Mouse (Mus musculus) heart, embryonic 10.5 days (tissue): ENCODE results near the gene Gatm. TPM values are rescaled to one million over a fixed set of nuclear protein-coding genes. Genes with fewer than 3 reads are reported as not detected.

Experiments
- DNase-seq: peaks from one replicate; pipeline ENCODE4 v3.0.0-alpha.2; 2017; ENCODE audit warnings: low spot score
- H3K27ac ChIP-seq: fragments of 300-500 bp; sonication (generic); 2 replicates; pipeline ENCODE4 v1.5.1; 2016; ENCODE audit warnings: mild to moderate bottlenecking
- H3K27me3 ChIP-seq: fragments of 300-500 bp; sonication (generic); 2 replicates; pipeline ENCODE4 v1.6.1; 2016; ENCODE audit warnings: mild to moderate bottlenecking; ENCODE audit not compliant: poor library complexity, insufficient read depth, severe bottlenecking
- H3K36me3 ChIP-seq: fragments of 300-500 bp; sonication (generic); 2 replicates; pipeline ENCODE4 v1.6.1; 2016; ENCODE audit warnings: mild to moderate bottlenecking, moderate library complexity
- H3K4me1 ChIP-seq: fragments of 300-500 bp; sonication (generic); 2 replicates; pipeline ENCODE4 v1.6.1; 2016; ENCODE audit warnings: mild to moderate bottlenecking
- H3K4me3 ChIP-seq: fragments of 300-500 bp; sonication (generic); 2 replicates; pipeline ENCODE4 v1.5.1; 2016; ENCODE audit warnings: mild to moderate bottlenecking, moderate library complexity
- H3K9me3 ChIP-seq: fragments of 300-500 bp; sonication (generic); 2 replicates; pipeline ENCODE4 v1.6.1; 2016; ENCODE audit warnings: mild to moderate bottlenecking, moderate library complexity
- WGBS: fragments of 180-500 bp; shearing (Covaris S2); methylation state at CpG from one replicate; pipeline ENCODE4 v1.1.7; 2016; 5-methylcytosine and 5-hydroxymethylcytosine counted together
- microRNA counts: library from miRNA; unstranded; fragments of <30 nt; microRNA quantifications from one replicate; lab custom pipeline; 2017
- microRNA-seq: library from miRNA; unstranded; fragments of <30 nt; microRNA quantifications from one replicate; pipeline ENCODE4, GENCODE M21; 2017
- polyA plus RNA-seq: library from polyadenylated mRNA; unstranded; fragments of >200 nt; fragmentation: Nextera tagmentation; extraction: Ambion mirVana; gene quantifications from 2 replicates; pipeline ENCODE4 v1.2.1, GENCODE M21; 2016

Gatm gene
- polyA plus RNA-seq, 1 experiment from 2014 or later, result 19.3 TPM

DNA sequence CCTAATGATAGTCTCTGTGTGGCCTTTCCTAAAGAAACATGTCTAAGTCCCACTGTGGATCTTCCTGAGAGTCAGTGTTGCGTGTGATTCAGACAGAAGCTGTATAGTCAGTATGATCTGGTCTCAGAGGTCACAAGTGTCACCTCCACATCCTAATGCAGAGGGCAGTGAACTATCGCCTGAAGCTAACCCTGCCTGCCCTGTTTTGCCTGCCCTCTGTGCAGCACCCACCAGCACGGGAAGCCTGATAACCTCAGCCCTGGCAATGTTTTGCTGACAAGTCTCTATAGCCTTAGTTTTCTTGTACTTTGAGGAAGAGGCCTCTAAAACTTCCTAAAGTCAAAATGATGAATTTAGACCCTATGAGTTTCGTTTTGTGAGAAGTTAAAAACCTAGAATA, 40.7 kb downstream of the Gatm start:
- Histone ChIP-seq H3K9me3 (no peaks in the 10 kb centered on the region), H3K27me3 (no peaks in the 10 kb centered on the region), H3K27ac (no peak overlapping the region), H3K36me3 (no peaks in the 10 kb centered on the region), H3K4me1 (peaks cover under 1% of the 10 kb centered on the region; the same call in 1 of the 2 replicates), H3K4me3 (no peak overlapping the region)
- no peak for DNase-seq
- WGBS, result 55% methylated on average over 4 of the region's 4 CpGs

DNA sequence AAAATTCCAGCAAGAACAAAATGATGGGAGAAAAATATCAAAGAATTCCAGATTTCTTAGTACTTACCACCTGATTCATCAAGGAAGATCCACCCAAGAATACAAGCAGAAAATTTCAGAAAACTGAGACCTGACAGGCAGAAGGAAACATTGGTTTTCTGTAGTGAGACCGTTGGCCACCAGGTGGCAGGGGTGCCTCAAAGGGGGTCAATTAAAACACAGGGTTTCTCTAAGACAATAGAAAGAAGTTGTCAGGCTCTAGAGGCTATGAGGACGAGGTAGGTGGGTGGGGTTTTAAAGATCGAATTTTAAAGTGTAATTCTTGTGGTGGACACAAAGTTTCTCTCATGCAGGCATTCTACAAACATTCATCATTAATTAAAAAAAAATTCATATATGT, 41.7 kb downstream of the Gatm start:
- H3K27me3 ChIP-seq, result no peaks in the 10 kb centered on the region
- 16% methylated on average over 3 of the region's 3 CpGs for WGBS
- H3K36me3 ChIP-seq, result no peaks in the 10 kb centered on the region
- no peaks in the 10 kb centered on the region for H3K9me3 ChIP-seq
- no peak overlapping the region for H3K27ac ChIP-seq
- no peak for DNase-seq
- H3K4me3 ChIP-seq, result no peak overlapping the region
- no peaks in the 10 kb centered on the region for H3K4me1 ChIP-seq

DNA sequence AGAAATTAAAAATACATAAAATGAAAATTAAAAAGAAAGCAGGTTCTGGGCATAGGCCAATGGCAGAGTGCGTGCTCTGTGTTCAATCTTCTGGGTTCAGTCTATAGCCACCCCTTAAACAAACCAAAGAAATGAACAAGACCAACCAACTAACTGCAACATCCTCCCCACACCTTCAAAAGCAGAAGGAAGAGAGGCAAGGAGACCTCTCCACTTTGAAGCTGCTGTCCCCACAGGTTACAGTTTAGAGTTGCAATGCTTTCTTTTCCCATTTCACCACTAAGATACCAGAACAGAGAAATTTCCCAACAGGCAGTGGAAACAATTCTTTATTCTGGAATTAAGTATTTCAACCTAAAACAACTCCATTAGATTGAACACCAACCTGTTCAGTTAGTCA, 48.9 kb downstream of the Gatm start:
- no peak overlapping the region for H3K27ac ChIP-seq
- WGBS, result 92% methylated on average over 1 of the region's 1 CpGs
- H3K4me1 ChIP-seq, result no peaks in the 10 kb centered on the region
- no peaks in the 10 kb centered on the region for H3K27me3 ChIP-seq
- H3K4me3 ChIP-seq, result no peak overlapping the region
- no peaks in the 10 kb centered on the region for H3K9me3 ChIP-seq
- no peak for DNase-seq
- no peaks in the 10 kb centered on the region for H3K36me3 ChIP-seq

DNA sequence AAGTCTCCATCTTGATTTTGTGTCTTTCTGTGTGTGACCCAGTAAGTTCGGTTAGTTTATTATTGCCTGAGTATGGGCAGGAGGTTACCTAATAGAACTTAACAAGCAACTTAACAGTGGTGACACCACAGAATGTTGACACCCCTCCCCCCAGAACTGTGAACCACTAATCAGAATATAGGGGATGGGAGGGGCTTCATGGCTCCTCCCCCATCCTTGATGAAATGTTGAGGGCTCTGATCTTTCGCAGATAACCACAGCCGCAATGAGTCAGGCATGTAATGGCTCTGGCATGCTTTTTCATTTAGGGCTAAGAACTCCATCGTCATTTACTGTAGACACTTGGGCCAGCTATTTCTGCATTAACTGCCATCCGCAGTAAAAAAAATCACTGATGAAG, 49.9 kb downstream of the Gatm start:
- H3K27ac ChIP-seq, result no peak overlapping the region
- H3K4me1 ChIP-seq, result no peaks in the 10 kb centered on the region
- no peak for DNase-seq
- no peaks in the 10 kb centered on the region for H3K27me3 ChIP-seq
- no peaks in the 10 kb centered on the region for H3K36me3 ChIP-seq
- no peak overlapping the region for H3K4me3 ChIP-seq
- no peaks in the 10 kb centered on the region for H3K9me3 ChIP-seq
- WGBS, result 87% methylated on average over 5 of the region's 5 CpGs

DNA sequence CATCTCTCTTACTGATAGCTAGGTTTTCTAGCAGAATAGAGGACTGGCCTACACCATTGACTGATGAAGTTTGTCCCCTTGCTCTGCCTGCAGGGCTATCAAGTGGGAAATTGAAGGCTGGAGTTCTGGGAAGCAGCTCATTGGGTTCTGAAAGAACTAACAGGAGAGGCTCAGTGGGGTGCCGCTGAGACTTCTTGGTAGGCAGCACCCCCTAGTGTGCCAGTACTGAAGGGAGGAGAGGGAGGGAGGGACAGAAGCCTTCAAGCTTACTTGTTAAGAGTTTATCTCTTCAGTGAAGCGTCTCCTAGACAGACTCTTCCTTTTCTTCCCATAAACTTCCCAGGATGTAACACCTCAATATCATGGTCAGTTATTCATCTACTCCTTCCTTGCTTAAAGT, 52.8 kb downstream of the Gatm start:
- no peak for DNase-seq

More for the DNA sequence above, 52.8 kb downstream of the Gatm start:
- no peaks in the 10 kb centered on the region for H3K27me3 ChIP-seq
- no peaks in the 10 kb centered on the region for H3K9me3 ChIP-seq
- no peak overlapping the region for H3K4me3 ChIP-seq
- H3K4me1 ChIP-seq, result no peaks in the 10 kb centered on the region
- no peaks in the 10 kb centered on the region for H3K36me3 ChIP-seq
- whole genome bisulfite sequencing, result 18% methylated on average over 2 of the region's 2 CpGs
- H3K27ac ChIP-seq, result no peak overlapping the region

MicroRNAs encoded within 50 kb of the gene (microRNA counts, 519-probe panel; counts per million panel counts)
- microRNA mmu-miR-147 (lab: Ali Mortazavi, UCI), result not detected

Small RNA genes lying within 50 kb of the gene (microRNA-seq; reads per million reads assigned to microRNA genes)
- 3.8 reads per million, percentile 10 among the genes with 10 or more reads in this experiment for gene Mir147

Other genes with a start within 250 kb of the Gatm start
- 3.2 and 5.4 TPM in 2 replicates for gene Shf, start 242.1 kb downstream of the Gatm start, polyA plus RNA-seq
- 0.10 and 0.26 TPM in 2 replicates for gene Slc28a2, start 184.8 kb downstream of the Gatm start, polyA plus RNA-seq
- not detected in 2 replicates for gene Gm14085, start 126.4 kb downstream of the Gatm start, polyA plus RNA-seq
- not detected in 2 replicates for gene AA467197, start 25.7 kb upstream of the Gatm start, polyA plus RNA-seq
- gene Slc30a4, start 91.4 kb upstream of the Gatm start, polyA plus RNA-seq, result 5.4 and 5.9 TPM in 2 replicates
- 41.2 and 48.6 TPM in 2 replicates for gene Bloc1s6, start 127.2 kb upstream of the Gatm start, polyA plus RNA-seq
- gene Sqor, start 153.9 kb upstream of the Gatm start, polyA plus RNA-seq, result 2.3 and 2.5 TPM in 2 replicates